Mouse (Mus musculus): ENCODE results near the gene Ipo13. TPM values are rescaled to one million over a fixed set of nuclear protein-coding genes. Genes with fewer than 3 reads are reported as not detected.

Gene Ipo13
- polyA plus RNA-seq, 1 experiment: 124 TPM

DNA sequence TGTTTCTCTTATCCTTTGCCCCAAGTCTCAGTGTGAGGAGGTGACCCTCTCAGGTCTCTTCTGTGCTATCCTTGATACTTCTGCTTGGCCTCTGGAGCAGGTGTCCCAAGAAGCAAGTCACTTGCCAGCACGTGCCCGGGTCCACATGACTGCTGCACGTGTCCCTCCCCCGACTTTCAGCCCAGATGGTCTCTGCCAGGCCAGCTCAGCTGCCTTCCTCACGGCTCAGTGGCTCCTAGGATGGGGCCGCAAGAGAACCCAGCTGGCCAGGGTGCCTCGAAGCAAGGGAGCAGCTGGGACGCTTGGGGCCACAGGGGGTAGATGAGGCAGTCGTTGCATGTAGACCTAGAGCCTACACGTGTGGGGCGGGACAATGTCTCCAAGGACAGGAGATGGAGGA is 69.5 kb downstream of the Ipo13 start:
- TF ChIP-seq POLR2A (IDR thresholded peaks at IDR 0.05; ENCODE audit: extremely low read depth, insufficient read depth, low read length): no peak
- no peak for TF ChIP-seq CTCF (IDR thresholded peaks at IDR 0.05; ENCODE audit: extremely low read depth, insufficient read depth, low read length)
- Histone ChIP-seq H3K4me3 (ENCODE audit: insufficient read depth, low read length) (no peak overlapping the region), H3K4me1 (ENCODE audit: control insufficient read depth, insufficient read depth, low read length) (no peaks in the 10 kb centered on the region), H3K27ac (ENCODE audit: insufficient read depth, low read length) (no peak overlapping the region)

Other genes starting within 250 kb of the Ipo13 start
- 48.0 and 49.6 TPM in 2 replicates for gene Dmap1, start 232.7 kb downstream of the Ipo13 start, polyA plus RNA-seq (2012; rRNA removed)
- gene Gm12845, start 190.6 kb downstream of the Ipo13 start, polyA plus RNA-seq (2012; rRNA removed): not detected in 2 replicates
- not detected in 2 replicates for gene Klf17, start 149.4 kb downstream of the Ipo13 start, polyA plus RNA-seq (2012; rRNA removed)
- 50.6 and 56.0 TPM in 2 replicates for gene Slc6a9, start 80.5 kb downstream of the Ipo13 start, polyA plus RNA-seq (2012; rRNA removed)
- gene Ccdc24, start 42.4 kb downstream of the Ipo13 start, polyA plus RNA-seq (2012; rRNA removed): 1.4 and 2.1 TPM in 2 replicates
- 119 and 122 TPM in 2 replicates for gene B4galt2, start 31.5 kb downstream of the Ipo13 start, polyA plus RNA-seq (2012; rRNA removed)
- 800 and 801 TPM in 2 replicates for gene Atp6v0b, start 27.7 kb downstream of the Ipo13 start, polyA plus RNA-seq (2012; rRNA removed)
- 13.8 and 14.4 TPM in 2 replicates for gene Dph2, start 23.0 kb downstream of the Ipo13 start, polyA plus RNA-seq (2012; rRNA removed)
- gene Artn, start 14.8 kb upstream of the Ipo13 start, polyA plus RNA-seq (2012; rRNA removed): 0.65 and 0.78 TPM in 2 replicates
- 52.3 and 55.8 TPM in 2 replicates for gene St3gal3, start 219.9 kb upstream of the Ipo13 start, polyA plus RNA-seq (2012; rRNA removed)

Measured in cortical plate, adult 2 months (tissue).